Mouse (Mus musculus) heart, adult 2 months (tissue): ENCODE data around the gene Caskin2.
A peak's percentile ranks its signal among the peaks of the same experiment; 100 is the strongest.

Experiments used
- CTCF ChIP-seq: fragments of 200-600 bp; IDR thresholded peaks from 2 replicates; pipeline ENCODE4 v1.8.1; 2022; ENCODE audit warnings: antibody characterized with exemption, mild to moderate bottlenecking, moderate library complexity
- EP300 ChIP-seq: fragments of 200-500 bp; IDR thresholded peaks from 2 replicates; pipeline ENCODE4 v1.6.1; 2011; ENCODE audit warnings: low read depth, low read length, control low read depth; ENCODE audit not compliant: insufficient read depth
- POLR2A ChIP-seq: fragments of 200-500 bp; IDR thresholded peaks from 2 replicates; pipeline ENCODE4 v1.6.1; 2011; ENCODE audit warnings: mild to moderate bottlenecking, low read depth, low read length, control low read depth; ENCODE audit not compliant: insufficient read depth

GRCm38 (mm10) chr11:115766356-115766943, 47.0 kb downstream of the Caskin2 start:
- TF ChIP-seq CTCF (peak; percentile 39), POLR2A (0 out of 2 replicates have a peak, but pooled peaks have one; percentile 21), EP300 (0 out of 2 replicates have a peak, but pooled peaks have one; percentile 16)
